Mouse (Mus musculus): ENCODE data around the gene Wnt10b.

DNA sequence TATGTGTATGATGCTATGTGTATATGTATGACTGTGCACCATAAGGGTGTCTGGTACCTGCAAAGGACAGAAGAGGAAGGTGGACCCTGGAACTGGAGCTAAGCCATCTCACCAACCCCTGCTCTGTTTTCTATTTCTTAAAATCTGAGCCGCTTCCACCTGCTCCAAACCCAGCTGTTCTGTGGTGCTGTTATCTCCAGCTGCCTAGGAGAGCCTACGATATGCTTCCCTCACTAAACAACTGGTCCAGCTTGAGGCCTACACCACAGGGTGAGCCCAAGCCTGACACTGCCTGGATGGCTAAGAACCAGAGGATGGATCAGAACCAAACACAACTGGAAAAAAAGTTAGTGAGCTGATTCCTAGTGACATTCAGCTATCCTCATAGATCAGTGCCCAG, 23.8 kb downstream of the Wnt10b start:
- no peak for TF ChIP-seq CTCF (conservative IDR thresholded peaks at IDR 0.05; ENCODE audit: low read length)
- TF ChIP-seq POU5F1 (IDR thresholded peaks at IDR 0.05; ENCODE audit: borderline replicate concordance, low read length) = no peak
- no peak for TF ChIP-seq NANOG (IDR thresholded peaks at IDR 0.05; ENCODE audit: borderline replicate concordance, low read length)
